26 mouse cellular contexts compared by ENCODE assay signal in the genomic region with DNA sequence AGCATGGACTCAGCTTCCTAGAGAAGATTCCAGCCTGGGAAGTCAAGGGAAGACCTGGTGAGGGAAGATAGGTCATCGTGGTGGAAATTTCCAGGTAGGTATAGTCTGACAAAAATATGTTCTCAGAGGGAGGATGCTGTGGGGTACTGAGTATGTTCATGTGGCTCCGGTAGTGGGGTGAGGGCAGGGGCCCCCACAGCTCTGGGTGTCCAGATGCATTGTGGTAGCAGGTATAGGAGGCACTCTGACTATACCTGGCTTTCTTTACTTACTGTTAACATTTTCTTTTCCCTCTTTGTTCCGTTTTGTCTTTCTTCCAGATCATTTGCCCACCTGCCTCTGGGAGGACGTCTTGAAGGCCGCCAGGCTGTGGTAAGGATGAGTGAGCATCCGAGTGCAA. TPM values are rescaled to one million over a fixed set of nuclear protein-coding genes. Genes with fewer than 3 reads are reported as not detected.
DNase-seq lines count a peak whose midpoint lies in the region; TF ChIP-seq lines count a peak whose summit lies in the region.
"Had no signal": no experiment of that assay in that cellular context is flagged by ENCODE, and none has a peak within 500 bp of the region (broad histone marks: within the 10 kb centered on the region; RNA-seq: fewer than 3 reads in every experiment).

No protein-coding gene starts in this region.

- H3K9me3 ChIP-seq in E14TG2a.4 (ENCODE audit: low read length) = no peaks in the 10 kb centered on the region
- H3K9me3 ChIP-seq: embryonic facial prominence, embryonic 15.5 days; forebrain, embryonic 10.5 days; heart, embryonic 13.5 days; hindbrain, embryonic 10.5 days had no signal

- no peak for DNase-seq in gastrocnemius, adult 2 months
- DNase-seq in gastrocnemius, postnatal 14 days = no peak
- DNase-seq in thymus, postnatal 0 days (ENCODE audit: low spot score) = peak; percentile 66
- peak; percentile 64 to 77 for DNase-seq in thymus, postnatal 36 days
- DNase-seq in frontal cortex, postnatal 36 days (ENCODE audit: low spot score in 2 of 2) = no peak
- DNase-seq in testis, postnatal 14 days (ENCODE audit: low spot score) = no peak
- DNase-seq: adrenal gland, adult 2 months; adrenal gland, postnatal 25 days; B cell, adult 2 months; cerebellum, adult 11 months; cerebellum, adult 8-10 months; cerebellum, postnatal 14 days; embryo, embryonic 11 days; heart, adult 2 months had no signal

- no peaks in the 10 kb centered on the region for H3K36me3 ChIP-seq in E14TG2a.4 (ENCODE audit: insufficient read depth, low read length)
- H3K36me3 ChIP-seq: embryonic facial prominence, embryonic 15.5 days; forebrain, embryonic 10.5 days; heart, embryonic 13.5 days; hindbrain, embryonic 10.5 days had no signal

- H3K27ac ChIP-seq in gastrocnemius, adult 2 months = peak overlapping the region; percentile 77
- H3K27ac ChIP-seq: embryonic facial prominence, embryonic 15.5 days; forebrain, embryonic 10.5 days; heart, embryonic 13.5 days; hindbrain, embryonic 10.5 days; hindbrain, embryonic 14.5 days had no signal

- no peaks in the 10 kb centered on the region for H3K27me3 ChIP-seq in E14TG2a.4 (ENCODE audit: insufficient read depth, low read length)
- H3K27me3 ChIP-seq: embryonic facial prominence, embryonic 15.5 days; heart, embryonic 13.5 days had no signal

- no peak overlapping the region for H3K4me3 ChIP-seq in gastrocnemius, adult 2 months
- peak overlapping the region; percentile 41; the same call in 1 of the 2 replicates for H3K4me3 ChIP-seq in E14TG2a.4 (replicated peaks; ENCODE audit: low read length)
- H3K4me3 ChIP-seq: embryonic facial prominence, embryonic 15.5 days; erythroblast, embryonic 14.5 days; forebrain, embryonic 10.5 days; heart, adult 2 months; heart, embryonic 13.5 days; hindbrain, embryonic 10.5 days had no signal

- intact Hi-C loops in gastrocnemius, adult 2 months (cut with DNase I) = no loop called here
- intact Hi-C loops in gastrocnemius, postnatal 14 days (cut with DNase I; ENCODE audit: low total_unique reads) = no loop called here

- peaks cover 69% of the 10 kb centered on the region for H3K4me1 ChIP-seq in E14TG2a.4 (replicated peaks; ENCODE audit: low read depth, low read length)
- H3K4me1 ChIP-seq: embryonic facial prominence, embryonic 15.5 days had no signal

- TF ChIP-seq CTCF in gastrocnemius, adult 2 months (IDR thresholded peaks at IDR 0.05) = no peak
- no peak for TF ChIP-seq CTCF in E14TG2a.4 (conservative IDR thresholded peaks at IDR 0.05; ENCODE audit: low read length)

RNA-seq across cellular contexts. Expression of gene Dgke, which starts 0.5 kb away (rescaled TPM):
- total RNA-seq in gastrocnemius, adult 2 months (2021) = 1 to 10 TPM; 3.4 to 3.7 TPM
- total RNA-seq in gastrocnemius, postnatal 14 days (2021) = 1 to 10 TPM; 3.9 to 4.3 TPM
- polyA plus RNA-seq in thymus, postnatal 0 days (2015; fragmentation: Nextera tagmentation; extraction: Ambion mirVana) = 19.8 and 25.5 TPM in 2 replicates
- polyA plus RNA-seq: erythroblast, embryonic 14.5 days had no signal

RNA-seq across cellular contexts. Expression of gene Gm525, which starts 7.5 kb away (rescaled TPM):
- total RNA-seq in gastrocnemius, adult 2 months (2021) = not detected
- total RNA-seq in gastrocnemius, postnatal 14 days (2021) = not detected
- polyA plus RNA-seq in thymus, postnatal 0 days (2015; fragmentation: Nextera tagmentation; extraction: Ambion mirVana) = 191 and 212 TPM in 2 replicates
- total RNA-seq: adrenal gland, adult 2 months; adrenal gland, postnatal 25 days; common myeloid progenitor, adult 5-6 weeks; heart, adult 2 months; heart, postnatal 25 days had no signal
- polyA plus RNA-seq: CD4-positive, CD25-positive, alpha-beta regulatory T cell, adult 4 months; embryonic facial prominence, embryonic 11.5 days; erythroblast, embryonic 14.5 days; forebrain, embryonic 10.5 days; forebrain, embryonic 14.5 days; heart, embryonic 13.5 days; hindbrain, embryonic 10.5 days; hindbrain, embryonic 14.5 days had no signal

Comparison
In these comparisons a context has a peak if more than half of its experiments do, and no peak if none do; other contexts are left out.
1. DNase-seq: peak in thymus, postnatal 0 days (single experiment) and thymus, postnatal 36 days (2 of 2); none in gastrocnemius, adult 2 months (single experiment), gastrocnemius, postnatal 14 days (single experiment), frontal cortex, postnatal 36 days (0 of 2) and testis, postnatal 14 days (single experiment).